Mouse (Mus musculus) forebrain, embryonic 14.5 days (tissue): ENCODE results near the gene Ric3. TPM values are rescaled to one million over a fixed set of nuclear protein-coding genes. Genes with fewer than 3 reads are reported as not detected.
A peak's percentile ranks its signal among the peaks of the same experiment; 100 is the strongest.

Experiments
- ATAC-seq: fragments of 200-750 bp; cut with Nextera tagmentation; 2 replicates; pipeline ENCODE4 v1.8.0; 2017; ENCODE audit warnings: mild to moderate bottlenecking, moderate library complexity
- DNase-seq: peaks from one replicate; pipeline ENCODE4 v3.0.0-alpha.2; 2015; ENCODE audit warnings: low spot score
- H3K27ac ChIP-seq: fragments of 300-500 bp; sonication (generic); 2 replicates; pipeline ENCODE4 v1.5.1; 2014; ENCODE audit warnings: low read depth, mild to moderate bottlenecking, control low read depth, low read length, moderate library complexity
- H3K27me3 ChIP-seq: fragments of 300-500 bp; sonication (generic); replicated peaks from 2 replicates; pipeline ENCODE4 v1.6.1; 2014; ENCODE audit warnings: low read length, control low read depth, mixed read lengths; ENCODE audit not compliant: control insufficient read depth, insufficient read depth
- H3K36me3 ChIP-seq: fragments of 300-500 bp; sonication (generic); 2 replicates; pipeline ENCODE4 v1.6.1; 2014; ENCODE audit warnings: low read length, control low read depth; ENCODE audit not compliant: control insufficient read depth, insufficient read depth
- H3K4me1 ChIP-seq: fragments of 300-500 bp; sonication (generic); 2 replicates; pipeline ENCODE4 v1.6.1; 2014; ENCODE audit warnings: antibody characterized with exemption, low read length, control low read depth; ENCODE audit not compliant: control insufficient read depth, insufficient read depth
- H3K4me2 ChIP-seq: fragments of 300-500 bp; sonication (generic); 2 replicates; pipeline ENCODE4 v1.6.1; 2014; ENCODE audit warnings: mild to moderate bottlenecking, control low read depth, low read length
- H3K4me3 ChIP-seq: fragments of 300-500 bp; sonication (generic); 2 replicates; pipeline ENCODE4 v1.5.1; 2014; ENCODE audit warnings: low read depth, low read length, control low read depth
- H3K9ac ChIP-seq: fragments of 300-500 bp; sonication (generic); 2 replicates; pipeline ENCODE4 v1.6.1; 2014; ENCODE audit warnings: mild to moderate bottlenecking, low read length, control low read depth, moderate library complexity
- H3K9me3 ChIP-seq: fragments of 300-500 bp; sonication (generic); replicated peaks from 2 replicates; pipeline ENCODE4 v1.6.1; 2016; ENCODE audit warnings: low read length, control low read depth, mixed read lengths; ENCODE audit not compliant: control insufficient read depth
- WGBS: fragments of 180-500 bp; shearing (Covaris S2); extraction: QIAGEN DNeasy Blood & Tissue Kit; methylation state at CpG from one replicate; pipeline ENCODE4 v1.1.7; 2014; 5-methylcytosine and 5-hydroxymethylcytosine counted together
- polyA plus RNA-seq: library from polyadenylated mRNA; unstranded; fragments of >200 nt; fragmentation: Nextera tagmentation; extraction: Ambion mirVana; gene quantifications from 2 replicates; pipeline ENCODE4 v1.2.1, GENCODE M21; 2014

Ric3 gene
- polyA plus RNA-seq, 1 experiment from 2014 or later, result 27.2 TPM

DNA sequence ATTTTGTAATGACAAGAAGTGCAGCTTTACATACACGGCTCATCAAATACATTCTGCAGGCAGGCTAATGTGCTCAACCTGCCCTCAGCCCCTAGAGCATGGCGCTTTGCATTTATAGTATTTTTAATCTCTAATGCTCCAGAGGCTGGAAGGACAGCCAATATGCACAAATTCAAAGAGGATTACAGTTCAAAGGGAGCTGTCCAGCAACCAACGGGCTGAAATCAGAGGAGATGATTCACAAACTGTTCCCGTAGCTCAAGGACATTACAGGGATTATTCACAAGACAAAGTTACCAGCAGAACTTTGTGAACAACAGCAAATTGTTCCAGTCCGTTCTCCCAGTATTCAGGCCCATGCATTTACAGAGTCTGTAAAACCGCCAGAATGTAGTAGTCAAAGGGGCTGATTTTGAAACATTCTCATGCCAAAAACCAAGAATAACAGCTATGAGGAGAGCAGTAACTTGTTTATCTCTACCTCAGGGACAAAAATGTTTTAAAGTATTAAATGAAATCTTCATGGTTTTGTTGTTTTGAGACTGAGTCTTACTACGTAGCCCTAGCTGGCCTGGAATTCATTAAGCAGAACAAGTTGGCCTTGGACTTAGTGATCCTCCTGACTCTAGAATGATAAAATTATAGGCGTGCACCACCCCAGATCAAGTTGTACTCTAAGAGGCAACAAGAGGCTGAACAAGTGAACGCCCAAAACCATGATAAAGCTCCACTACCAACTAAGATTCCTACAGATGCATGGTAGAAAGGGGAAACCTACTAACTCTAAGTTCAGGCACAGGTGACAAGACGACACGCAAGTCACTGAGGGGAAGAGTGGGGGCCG lies 640 bp downstream of the Ric3 start:
- peak; percentile 19; the same call in 1 of the 2 replicates for ATAC-seq
- Histone ChIP-seq H3K9ac (peak overlapping the region; percentile 83), H3K36me3 (no peaks in the 10 kb centered on the region), H3K27me3 (no peaks in the 10 kb centered on the region; the same call in 1 of the 2 replicates), H3K4me2 (peak overlapping the region; percentile 72), H3K4me3 (peak overlapping the region; percentile 73), H3K27ac (no peak overlapping the region), H3K9me3 (no peaks in the 10 kb centered on the region), H3K4me1 (peaks cover 5% of the 10 kb centered on the region)
- peak; percentile 28 for DNase-seq
- 13% methylated on average over 12 of the region's 12 CpGs for WGBS

DNA sequence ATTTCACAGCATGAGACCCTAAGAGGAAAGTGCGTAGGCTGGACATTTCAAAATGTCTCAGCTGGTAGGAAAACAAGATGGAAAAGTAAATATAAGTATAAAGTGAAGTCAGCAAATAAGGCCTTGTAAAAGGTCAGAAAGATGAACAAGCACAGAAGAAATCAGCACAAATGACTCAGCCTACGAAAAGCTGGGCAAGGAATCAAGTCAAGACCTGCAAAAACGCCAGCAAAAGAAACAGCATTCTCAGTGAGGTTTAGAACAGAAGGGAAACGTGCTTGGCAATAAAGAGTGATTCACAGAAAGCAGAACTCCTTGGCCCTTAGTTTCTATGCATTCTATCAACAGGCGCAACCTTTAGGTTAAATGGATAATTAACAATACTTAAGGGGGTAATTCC lies 10.8 kb downstream of the Ric3 start:
- Histone ChIP-seq H3K27ac (no peak overlapping the region), H3K27me3 (no peaks in the 10 kb centered on the region), H3K4me2 (no peak overlapping the region), H3K4me1 (no peaks in the 10 kb centered on the region), H3K36me3 (no peaks in the 10 kb centered on the region), H3K4me3 (no peak overlapping the region), H3K9me3 (no peaks in the 10 kb centered on the region), H3K9ac (no peak overlapping the region)
- ATAC-seq (no peak), DNase-seq (no peak)
- 77% methylated on average over 5 of the region's 5 CpGs for WGBS

DNA sequence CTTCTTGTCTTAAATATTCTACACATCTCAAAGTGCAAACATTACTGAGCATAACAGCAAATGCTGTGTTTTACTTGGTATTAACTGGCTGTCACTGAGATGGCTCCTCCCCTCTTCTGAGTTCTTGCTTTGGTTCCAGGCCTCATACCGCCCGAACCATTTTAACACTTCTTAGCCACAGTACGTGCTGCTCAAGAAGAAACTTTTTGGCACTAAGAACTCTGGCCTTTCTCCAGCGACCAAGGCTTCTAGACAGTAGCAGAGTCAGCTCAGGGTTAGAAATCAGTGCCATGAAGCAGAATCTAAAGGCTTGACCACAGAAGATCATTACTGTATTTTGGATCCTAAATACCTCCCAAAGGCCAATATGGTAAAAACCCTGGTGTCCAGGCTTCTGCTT lies 13.5 kb downstream of the Ric3 start:
- ATAC-seq, result no peak
- Histone ChIP-seq H3K9me3 (no peaks in the 10 kb centered on the region), H3K9ac (no peak overlapping the region), H3K27ac (no peak overlapping the region), H3K27me3 (no peaks in the 10 kb centered on the region), H3K4me1 (no peaks in the 10 kb centered on the region), H3K4me2 (no peak overlapping the region), H3K4me3 (no peak overlapping the region), H3K36me3 (no peaks in the 10 kb centered on the region)
- no peak for DNase-seq
- WGBS, result 87% methylated on average over 4 of the region's 4 CpGs

DNA sequence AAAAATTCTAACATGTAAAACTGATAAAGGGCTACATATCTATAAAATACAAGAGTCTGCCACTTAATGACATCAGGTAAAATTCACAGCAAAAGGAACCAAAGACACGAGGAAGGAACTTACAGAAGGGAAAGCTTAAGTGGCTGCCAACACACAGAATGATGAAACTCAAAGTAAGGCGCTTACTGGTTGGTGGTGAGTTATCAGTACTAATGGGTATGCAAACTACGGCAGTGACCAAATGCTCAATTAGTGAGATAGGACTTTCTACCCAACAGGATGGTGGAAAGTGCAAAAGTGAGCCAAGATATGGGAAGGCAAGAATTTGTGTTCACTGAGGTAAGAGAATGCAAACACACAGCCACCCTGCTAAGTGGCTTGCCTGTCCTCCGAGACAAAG lies 23.6 kb downstream of the Ric3 start:
- no peak overlapping the region for H3K27ac ChIP-seq
- peaks cover 2% of the 10 kb centered on the region; the same call in 1 of the 2 replicates for H3K36me3 ChIP-seq
- no peaks in the 10 kb centered on the region for H3K4me1 ChIP-seq
- H3K27me3 ChIP-seq, result no peaks in the 10 kb centered on the region
- no peak overlapping the region for H3K9ac ChIP-seq
- DNase-seq (no peak), ATAC-seq (no peak)
- no peak overlapping the region for H3K4me2 ChIP-seq
- H3K9me3 ChIP-seq, result no peaks in the 10 kb centered on the region
- 89% methylated on average over 4 of the region's 4 CpGs for WGBS
- H3K4me3 ChIP-seq, result no peak overlapping the region

DNA sequence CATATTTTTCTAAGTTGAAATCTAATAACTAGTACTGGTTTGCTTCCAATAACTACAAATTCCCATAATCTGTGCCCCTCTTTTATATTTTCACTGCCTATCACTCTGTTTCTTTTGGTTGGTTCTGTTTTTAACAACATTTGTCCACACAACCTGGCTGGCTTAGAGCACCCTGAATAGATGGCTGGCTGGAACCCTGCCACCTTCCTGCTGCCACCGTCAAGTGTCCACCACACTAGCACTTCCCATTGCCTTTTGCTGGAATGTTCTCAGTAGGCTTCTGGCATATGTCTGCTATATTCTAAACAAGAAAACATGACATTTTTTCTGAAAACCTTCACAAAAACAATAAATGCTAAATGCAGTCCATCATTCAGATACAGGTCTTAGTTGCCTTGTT lies 32.3 kb downstream of the Ric3 start:
- no peaks in the 10 kb centered on the region for H3K27me3 ChIP-seq
- peaks cover 23% of the 10 kb centered on the region for H3K36me3 ChIP-seq
- no peaks in the 10 kb centered on the region for H3K4me1 ChIP-seq
- H3K4me3 ChIP-seq, result no peak overlapping the region
- H3K4me2 ChIP-seq, result no peak overlapping the region
- no peak overlapping the region for H3K27ac ChIP-seq
- WGBS, result 85% methylated on average over 1 of the region's 1 CpGs
- no peak overlapping the region for H3K9ac ChIP-seq
- ATAC-seq (no peak), DNase-seq (no peak)
- H3K9me3 ChIP-seq, result no peaks in the 10 kb centered on the region

DNA sequence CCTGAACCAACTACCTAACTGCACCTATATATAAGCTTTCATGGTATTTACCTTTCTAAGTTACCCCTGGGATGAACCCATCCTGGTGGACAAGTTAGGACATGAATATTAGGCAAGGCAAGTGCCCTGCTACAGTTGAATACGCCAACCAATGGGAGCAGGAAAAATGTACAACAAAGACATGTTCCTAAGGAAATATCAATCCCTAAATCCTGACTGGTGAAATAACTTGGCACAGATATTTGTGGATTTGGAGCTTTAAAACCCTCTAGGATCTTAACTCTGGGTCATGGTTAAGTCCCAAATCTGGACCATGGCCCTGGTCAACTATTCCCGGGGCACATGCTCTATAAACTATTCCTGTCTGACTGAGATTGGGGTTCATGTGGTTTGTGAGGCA lies 37.3 kb downstream of the Ric3 start:
- DNase-seq (no peak), ATAC-seq (no peak)
- no peaks in the 10 kb centered on the region for H3K4me1 ChIP-seq
- no peak overlapping the region for H3K4me2 ChIP-seq
- H3K9me3 ChIP-seq, result no peaks in the 10 kb centered on the region
- 94% methylated on average over 2 of the region's 2 CpGs for WGBS
- peaks cover 11% of the 10 kb centered on the region; the same call in 1 of the 2 replicates for H3K36me3 ChIP-seq
- H3K9ac ChIP-seq, result no peak overlapping the region
- no peak overlapping the region for H3K27ac ChIP-seq
- no peak overlapping the region for H3K4me3 ChIP-seq
- H3K27me3 ChIP-seq, result no peaks in the 10 kb centered on the region

DNA sequence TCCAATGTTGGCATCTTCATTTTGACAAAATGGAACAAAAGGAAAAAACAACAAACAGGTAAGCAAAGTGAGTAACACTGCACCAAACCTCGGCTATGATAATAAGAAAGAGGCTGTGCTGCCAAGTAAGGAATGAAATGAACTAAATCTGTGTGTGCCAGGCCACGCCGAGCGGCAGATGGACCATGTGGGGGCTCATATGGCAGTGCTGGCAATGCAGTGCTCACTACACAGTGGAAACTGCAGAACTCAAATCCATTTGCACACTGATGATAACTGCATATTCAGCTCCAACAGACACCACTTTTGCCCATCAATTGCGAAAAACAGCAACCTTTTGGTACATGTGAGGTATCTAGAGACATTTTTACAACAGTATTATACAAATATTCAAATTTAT lies 43.7 kb downstream of the Ric3 start:
- DNase-seq (peak; percentile 78), ATAC-seq (peak; percentile 95)
- H3K4me3 ChIP-seq, result no peak overlapping the region
- H3K9me3 ChIP-seq, result no peaks in the 10 kb centered on the region
- peak overlapping the region; percentile 67 for H3K27ac ChIP-seq
- no peaks in the 10 kb centered on the region for H3K27me3 ChIP-seq
- H3K4me2 ChIP-seq, result no peak overlapping the region
- peaks cover 18% of the 10 kb centered on the region; the same call in 1 of the 2 replicates for H3K36me3 ChIP-seq
- no peak overlapping the region for H3K9ac ChIP-seq
- 77% methylated on average over 5 of the region's 5 CpGs for WGBS
- H3K4me1 ChIP-seq, result no peaks in the 10 kb centered on the region

DNA sequence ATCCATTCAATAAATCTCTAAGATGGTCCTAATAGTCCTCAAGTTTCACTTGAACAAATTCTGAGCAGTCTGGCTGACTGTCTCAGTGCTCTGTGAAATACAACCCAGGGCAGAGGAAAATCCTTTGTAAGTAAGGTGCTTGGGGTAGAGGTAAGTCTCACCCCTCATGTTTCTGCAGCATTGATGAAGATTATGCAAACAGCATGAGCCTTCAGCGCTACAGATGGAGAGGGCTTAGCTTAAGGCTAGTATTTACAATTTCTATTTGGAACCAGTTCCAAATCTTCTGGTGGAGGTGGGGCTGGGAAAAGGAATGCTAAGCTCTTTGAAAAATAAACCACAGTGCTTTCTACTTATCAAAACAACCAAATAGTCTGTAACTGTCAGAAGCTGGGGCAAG lies 44.1 kb downstream of the Ric3 start:
- H3K4me2 ChIP-seq, result no peak overlapping the region
- H3K36me3 ChIP-seq, result peaks cover 20% of the 10 kb centered on the region; the same call in 1 of the 2 replicates
- no peaks in the 10 kb centered on the region for H3K4me1 ChIP-seq
- ATAC-seq (peak; percentile 86), DNase-seq (peak; percentile 68)
- peak overlapping the region; percentile 67 for H3K27ac ChIP-seq
- H3K27me3 ChIP-seq, result no peaks in the 10 kb centered on the region
- H3K9ac ChIP-seq, result no peak overlapping the region
- 35% methylated on average over 1 of the region's 1 CpGs for WGBS
- no peak overlapping the region for H3K4me3 ChIP-seq
- no peaks in the 10 kb centered on the region for H3K9me3 ChIP-seq

DNA sequence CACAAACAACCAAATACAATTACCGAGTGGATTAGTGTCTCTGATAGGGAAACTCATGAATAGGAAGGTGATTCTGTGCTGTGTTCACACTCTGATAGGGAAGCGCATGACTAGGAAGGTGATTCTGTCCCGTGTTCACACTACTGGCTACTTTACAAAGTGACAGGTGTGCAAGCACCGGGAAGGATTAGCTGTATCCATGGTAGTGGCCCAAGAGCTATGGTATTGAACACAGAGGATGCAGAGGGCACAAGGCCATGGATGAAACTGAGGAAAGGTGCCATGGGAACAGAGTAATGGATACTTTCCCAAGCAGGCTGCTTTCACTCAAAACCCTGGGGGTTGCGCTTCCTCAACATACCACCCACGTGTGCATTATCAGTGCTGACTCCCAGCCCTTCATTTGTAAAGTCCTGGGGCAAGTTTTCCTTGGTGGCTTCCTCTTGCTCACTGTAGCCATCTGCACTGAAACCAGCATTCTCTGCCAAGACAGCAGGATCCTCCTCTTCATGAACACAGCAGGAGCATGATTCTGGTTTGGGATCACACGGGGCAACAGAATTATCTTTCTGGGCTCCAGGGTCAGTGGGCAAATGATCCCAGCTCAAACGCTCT lies 44.9 kb downstream of the Ric3 start:
- no peaks in the 10 kb centered on the region for H3K27me3 ChIP-seq
- 86% methylated on average over 8 of the region's 8 CpGs for WGBS
- no peaks in the 10 kb centered on the region for H3K4me1 ChIP-seq
- H3K27ac ChIP-seq, result peak overlapping the region; percentile 67
- no peaks in the 10 kb centered on the region for H3K9me3 ChIP-seq
- H3K36me3 ChIP-seq, result peaks cover 20% of the 10 kb centered on the region; the same call in 1 of the 2 replicates
- H3K4me2 ChIP-seq, result no peak overlapping the region
- H3K4me3 ChIP-seq, result no peak overlapping the region
- ATAC-seq (no peak), DNase-seq (no peak)
- H3K9ac ChIP-seq, result no peak overlapping the region
